Mouse (Mus musculus) kidney, adult 2 months (tissue): ENCODE data around the gene Ube2r2.

ENCODE experiments used
- CTCF ChIP-seq: fragments of 200-500 bp; conservative IDR thresholded peaks from 2 replicates; pipeline ENCODE4 v1.5.1; 2011; ENCODE audit warnings: low read depth, mild to moderate bottlenecking, control low read depth, low read length, moderate library complexity, mixed read lengths; ENCODE audit not compliant: insufficient read depth, insufficient read length
- POLR2A ChIP-seq: fragments of 200-500 bp; IDR thresholded peaks from one replicate; pipeline ENCODE4 v1.6.1; 2011; ENCODE audit warnings: low read depth, low read length, control low read depth

DNA sequence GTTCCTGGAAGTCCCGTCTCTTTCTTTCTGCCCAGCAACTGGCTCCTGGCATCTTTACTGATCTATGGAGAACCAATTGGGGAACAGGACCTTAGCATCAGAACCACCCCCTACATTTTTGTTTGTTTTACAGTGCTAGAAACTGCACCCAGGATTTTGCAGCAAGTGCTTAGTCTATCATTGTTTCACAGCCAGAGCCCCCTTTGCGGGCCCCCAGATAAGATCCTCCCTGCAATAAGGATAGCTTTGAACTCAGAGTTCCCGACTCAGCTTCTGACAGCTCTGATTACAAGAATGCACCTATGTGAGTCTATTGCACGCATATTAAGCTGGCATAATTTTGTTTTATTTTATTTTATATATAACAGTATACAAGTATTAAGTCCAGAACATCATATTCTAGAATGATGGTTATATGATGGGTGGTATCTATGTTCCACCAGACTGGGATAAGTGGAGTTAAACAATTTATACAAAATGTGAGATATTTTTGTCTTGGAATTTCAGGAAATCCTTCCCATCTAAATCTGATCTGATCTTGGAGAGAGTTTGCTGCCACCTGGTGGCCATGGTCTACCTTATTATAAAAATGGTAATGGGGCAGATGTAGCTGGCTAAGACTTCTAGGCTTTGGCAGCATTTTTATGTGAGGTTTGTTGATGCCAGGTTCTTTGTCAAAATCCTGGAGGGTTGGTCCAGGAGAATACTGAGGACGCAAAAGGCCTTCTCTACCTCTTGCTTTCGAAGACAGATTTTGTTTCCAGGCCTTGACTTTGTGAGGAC, 30.3 kb downstream of the Ube2r2 start:
- TF ChIP-seq POLR2A: no peak
- TF ChIP-seq CTCF: 0 out of 2 replicates have a peak, but pooled peaks have one; percentile 18
